Mouse (Mus musculus) brain, embryonic 14.5 days (tissue): ENCODE results near the gene Pde4b. TPM values are rescaled to one million over a fixed set of nuclear protein-coding genes. Genes with fewer than 3 reads are reported as not detected.

ENCODE experiments used
- DNase-seq: peaks from one replicate; pipeline ENCODE4 v3.0.0-alpha.2; 2011; ENCODE audit warnings: low read depth
- CTCF ChIP-seq: fragments of 200-500 bp; IDR thresholded peaks from 2 replicates; pipeline ENCODE4 v1.5.1; 2012; ENCODE audit warnings: inconsistent platforms, mild to moderate bottlenecking, moderate library complexity, borderline replicate concordance; ENCODE audit not compliant: insufficient read depth, insufficient read length; ENCODE audit errors: extremely low read depth
- POLR2A ChIP-seq: fragments of 200-500 bp; IDR thresholded peaks from 2 replicates; pipeline ENCODE4 v1.6.1; 2012; ENCODE audit warnings: mild to moderate bottlenecking, inconsistent platforms, borderline replicate concordance; ENCODE audit not compliant: poor library complexity, insufficient read depth, insufficient read length, severe bottlenecking; ENCODE audit errors: extremely low read depth
- polyA plus RNA-seq: library from polyadenylated mRNA; depleted of rRNA; stranded (reverse); fragments of >200 nt; gene quantifications from 2 replicates; pipeline ENCODE4 v1.2.3, GENCODE M21; 2012; rRNA removed

The Pde4b gene
- polyA plus RNA-seq, 1 experiment = 35.0 TPM

GRCm38 (mm10) chr4:102647056-102647455 lies 559.7 kb downstream of the Pde4b start:
- DNase-seq = no peak
- no peak for TF ChIP-seq POLR2A
- TF ChIP-seq CTCF = no peak

- TF ChIP-seq POLR2A (no peak), CTCF (no peak)
Observed at GRCm38 (mm10) chr4:102655331-102655730, 568.0 kb downstream of the Pde4b start.

GRCm38 (mm10) chr4:102656494-102657036 lies 569.2 kb downstream of the Pde4b start:
- TF ChIP-seq CTCF (peak; percentile 73; the same call in 1 of the 2 replicates), POLR2A (no peak)
- DNase-seq = peak; percentile 91

More at GRCm38 (mm10) chr4:102655331-102655730, 568.0 kb downstream of the Pde4b start:
- no peak for DNase-seq

Other genes with a start within 250 kb of the Pde4b start
- not detected in 2 replicates for gene B020004J07Rik, start 243.5 kb upstream of the Pde4b start, polyA plus RNA-seq
- not detected in 2 replicates for gene C130073F10Rik, start 193.8 kb upstream of the Pde4b start, polyA plus RNA-seq
- not detected in 2 replicates for gene Gm12800, start 178.4 kb upstream of the Pde4b start, polyA plus RNA-seq
- not detected in 2 replicates for gene Gm12794, start 147.1 kb upstream of the Pde4b start, polyA plus RNA-seq
- gene Gm12790, start 106.5 kb upstream of the Pde4b start, polyA plus RNA-seq = not detected in 2 replicates
- gene Gm12789, start 100.9 kb upstream of the Pde4b start, polyA plus RNA-seq = not detected in 2 replicates